Mouse (Mus musculus) stomach, postnatal 0 days (tissue): ENCODE results near the gene Kcnh5.

ENCODE experiments used
- CTCF ChIP-seq: IDR thresholded peaks from 2 replicates; pipeline ENCODE4 v1.5.1; 2016; ENCODE audit warnings: antibody characterized with exemption, low read depth, mild to moderate bottlenecking, moderate library complexity
- EP300 ChIP-seq: optimal IDR thresholded peaks from 2 replicates; pipeline ENCODE3; 2016; ENCODE audit warnings: antibody characterized with exemption

DNA sequence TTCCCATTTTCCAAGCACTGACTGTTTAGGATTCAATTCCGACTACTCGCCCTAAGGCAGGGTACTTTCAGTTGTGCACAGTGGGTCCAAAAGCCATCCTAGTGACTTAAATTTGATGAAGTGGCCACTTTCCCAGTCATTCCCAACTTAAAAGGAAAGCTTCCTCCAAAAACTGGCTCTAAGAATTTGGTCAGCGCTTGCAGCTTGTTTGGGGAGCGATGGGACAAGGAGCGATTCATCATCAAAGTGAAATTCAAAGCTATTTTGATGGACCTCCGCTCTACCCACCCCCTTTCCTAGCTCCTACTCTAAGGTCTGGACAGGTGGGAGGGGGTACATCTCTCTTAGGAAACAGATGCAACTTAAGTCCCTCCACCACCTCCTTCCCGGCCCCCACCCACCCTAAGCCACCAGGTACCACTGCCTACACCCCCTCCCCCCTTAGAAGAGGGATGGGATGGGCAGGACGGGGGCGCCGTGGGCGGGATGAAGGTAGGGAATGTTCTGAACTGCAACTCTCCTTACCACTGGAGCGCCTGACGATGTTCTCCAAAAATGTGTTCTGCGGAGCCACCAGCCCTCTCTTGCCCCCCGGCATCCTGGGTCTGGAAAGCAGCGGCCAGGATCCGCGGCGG is 1.1 kb downstream of the Kcnh5 start:
- no peak for TF ChIP-seq CTCF
- TF ChIP-seq EP300: no peak
